Mouse (Mus musculus): ENCODE results near the gene Isg15. TPM values are rescaled to one million over a fixed set of nuclear protein-coding genes. Genes with fewer than 3 reads are reported as not detected.

The Isg15 gene
- total and polyA plus RNA-seq, 3 experiments: 4.8 to 5.4 TPM; not detected in 1

DNA sequence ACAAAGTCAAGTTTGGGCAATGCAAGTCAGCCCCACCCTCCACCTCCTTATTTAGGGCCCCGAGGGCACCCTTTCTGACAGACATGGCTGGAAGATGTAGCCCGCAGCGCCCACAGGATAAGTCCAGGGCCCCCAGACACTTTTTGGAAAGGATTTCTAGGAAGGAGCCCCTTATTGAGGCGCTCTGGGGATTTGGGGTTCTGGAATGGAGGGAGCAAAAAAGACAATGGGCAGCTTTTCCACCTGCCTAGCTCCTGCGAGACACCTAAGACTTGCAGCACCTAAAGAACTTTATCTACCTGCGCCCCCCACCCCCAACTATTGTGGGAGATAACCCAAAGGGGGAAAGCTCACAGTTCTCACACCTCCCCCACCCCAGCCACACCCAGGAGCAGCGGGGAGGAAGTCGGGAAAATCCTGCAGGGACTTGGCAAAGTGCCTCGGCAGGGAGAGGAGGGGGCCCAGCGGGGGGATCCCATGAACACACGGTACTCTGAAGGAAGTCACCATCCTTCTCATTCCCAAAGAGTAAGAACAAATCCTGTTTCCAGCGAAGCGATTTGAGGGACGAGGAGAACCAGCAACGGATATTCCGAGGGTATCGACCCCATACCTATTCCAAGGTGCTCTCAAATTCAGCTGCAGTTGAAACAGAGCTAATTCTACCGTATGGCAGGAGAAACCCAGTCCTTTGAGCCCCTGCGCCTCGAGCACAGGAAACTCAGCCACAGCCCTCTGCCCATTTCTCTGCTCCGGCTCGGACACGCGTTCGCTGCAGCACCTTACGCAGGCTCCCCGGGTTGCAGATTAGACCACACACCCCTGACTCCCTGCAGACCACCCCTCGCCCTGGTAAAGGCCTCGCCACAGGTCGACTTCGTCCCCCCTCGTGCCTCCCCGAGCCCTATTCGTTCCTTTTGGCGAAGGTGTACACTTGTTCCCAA, 4.4 kb downstream of the Isg15 start:
- DNase-seq (ENCODE audit: low read depth, low spot score): peak; percentile 57
- Histone ChIP-seq H3K9me3 (replicated peaks; ENCODE audit: insufficient read depth, low read length) (no peaks in the 10 kb centered on the region), H3K36me3 (ENCODE audit: control insufficient read depth in 1 of 2, insufficient read depth in 2 of 2, low read length in 2 of 2) (peaks cover 0 to 8% of the 10 kb centered on the region in 2 experiments; a peak in 2 of 4 replicates), H3K79me2 (ENCODE audit: control insufficient read depth, insufficient read depth, low read length, poor library complexity) (peaks cover 6% of the 10 kb centered on the region; the same call in 1 of the 2 replicates), H3K4me3 (ENCODE audit: control insufficient read depth in 1 of 2, insufficient read depth in 1 of 2, low read depth in 2 of 2, low read length in 2 of 2) (peak overlapping the region; percentile 77 to 98), H3K9ac (ENCODE audit: control insufficient read depth, low read depth, low read length, poor library complexity, severe bottlenecking) (peak overlapping the region; percentile 90), H3K27ac (ENCODE audit: control insufficient read depth, low read depth, low read length) (no peak overlapping the region), H3K4me1 (ENCODE audit: control insufficient read depth in 1 of 2, insufficient read depth in 2 of 2, low read length in 2 of 2) (peaks cover 3 to 9% of the 10 kb centered on the region in 2 experiments; a peak in 3 of 4 replicates), H3K27me3 (ENCODE audit: control insufficient read depth in 1 of 2, insufficient read depth in 2 of 2, low read length in 2 of 2) (no peaks in the 10 kb centered on the region)
- TF ChIP-seq MAZ (IDR thresholded peaks at IDR 0.05; ENCODE audit: low read depth, low read length): peak; percentile 59; the same call in 1 of the 2 replicates
- peak in 1 of 2 experiments; percentile 24; a peak in 1 of 4 replicates for TF ChIP-seq POLR2A (IDR thresholded peaks at IDR 0.05; ENCODE audit: control insufficient read depth in 1 of 2, insufficient read depth in 1 of 2, low read depth in 1 of 2, low read length in 2 of 2, poor library complexity in 1 of 2)
- peak in 1 of 2 experiments; percentile 36; a peak in 2 of 4 replicates for TF ChIP-seq EP300 (IDR thresholded peaks at IDR 0.05; ENCODE audit: low read depth in 1 of 2, low read length in 2 of 2)
- peak; percentile 43; the same call in 1 of the 2 replicates for TF ChIP-seq ETS1 (IDR thresholded peaks at IDR 0.05; ENCODE audit: low read depth, low read length)
- no peak for TF ChIP-seq MXI1 (IDR thresholded peaks at IDR 0.05; ENCODE audit: low read depth, low read length)

DNA sequence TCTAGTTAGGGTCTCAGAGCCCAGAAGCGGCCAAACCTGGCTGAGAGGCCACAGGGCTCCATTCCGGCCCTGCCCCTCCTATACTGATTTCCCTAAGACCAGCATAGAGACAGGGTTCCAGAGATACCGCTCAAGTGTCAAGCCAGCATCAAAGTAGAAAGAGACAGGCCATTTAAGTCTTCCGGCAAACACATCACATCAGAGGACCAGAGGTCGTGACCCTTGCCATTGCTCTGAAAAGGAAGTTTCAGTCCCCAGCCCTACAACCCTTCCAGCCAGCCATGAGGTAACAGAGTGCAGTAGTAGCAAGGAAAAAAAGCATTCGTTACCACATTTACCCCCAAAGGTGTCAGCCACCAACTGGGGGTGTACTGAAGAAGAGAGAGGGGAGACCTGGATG, 6.3 kb downstream of the Isg15 start:
- TF ChIP-seq NELFE (IDR thresholded peaks at IDR 0.05; ENCODE audit: low read depth, low read length) (no peak), UBTF (IDR thresholded peaks at IDR 0.05; ENCODE audit: borderline replicate concordance, insufficient read depth, low read depth, low read length) (no peak), MXI1 (IDR thresholded peaks at IDR 0.05; ENCODE audit: low read depth, low read length) (no peak), MYC (IDR thresholded peaks at IDR 0.05; ENCODE audit: low read depth, low read length) (no peak), TCF12 (IDR thresholded peaks at IDR 0.05; ENCODE audit: low read depth, low read length) (no peak), E2F4 (IDR thresholded peaks at IDR 0.05; ENCODE audit: borderline replicate concordance, low read depth, low read length) (no peak), CHD1 (IDR thresholded peaks at IDR 0.05; ENCODE audit: low read depth, low read length) (no peak), ELF1 (IDR thresholded peaks at IDR 0.05; ENCODE audit: low read depth, low read length) (no peak), EP300 (IDR thresholded peaks at IDR 0.05; ENCODE audit: low read depth in 1 of 2, low read length in 2 of 2) (no peak), MAZ (IDR thresholded peaks at IDR 0.05; ENCODE audit: low read depth, low read length) (no peak)
- peaks cover 0 to 6% of the 10 kb centered on the region in 2 experiments; a peak in 3 of 4 replicates for H3K36me3 ChIP-seq (ENCODE audit: control insufficient read depth in 1 of 2, insufficient read depth in 2 of 2, low read length in 2 of 2)
- peaks cover 3 to 14% of the 10 kb centered on the region in 2 experiments; a peak in 3 of 4 replicates for H3K4me1 ChIP-seq (ENCODE audit: control insufficient read depth in 1 of 2, insufficient read depth in 2 of 2, low read length in 2 of 2)
- H3K9me3 ChIP-seq (replicated peaks; ENCODE audit: insufficient read depth, low read length): no peaks in the 10 kb centered on the region
- H3K27ac ChIP-seq (ENCODE audit: control insufficient read depth, low read depth, low read length): no peak overlapping the region
- no peaks in the 10 kb centered on the region for H3K27me3 ChIP-seq (ENCODE audit: control insufficient read depth in 1 of 2, insufficient read depth in 2 of 2, low read length in 2 of 2)
- DNase-seq (ENCODE audit: low read depth, low spot score): no peak
- H3K79me2 ChIP-seq (ENCODE audit: control insufficient read depth, insufficient read depth, low read length, poor library complexity): peaks cover 6% of the 10 kb centered on the region; the same call in 1 of the 2 replicates
- no peak overlapping the region for H3K4me3 ChIP-seq (ENCODE audit: control insufficient read depth in 1 of 2, insufficient read depth in 1 of 2, low read depth in 2 of 2, low read length in 2 of 2)
- H3K9ac ChIP-seq (ENCODE audit: control insufficient read depth, low read depth, low read length, poor library complexity, severe bottlenecking): no peak overlapping the region
